Mouse (Mus musculus) WW6 (cell line): ENCODE results near the gene Gm20388.

Experiments
- DNase-seq: peaks from one replicate; pipeline ENCODE4 v3.0.0-alpha.2; 2013; ENCODE audit warnings: low read depth, low spot score

Gm20388 gene

GRCm38 (mm10) chr8:121950749-121951655 lies 2040.4 kb downstream of the Gm20388 start:
- DNase-seq: no peak

GRCm38 (mm10) chr8:121951656-121952009 lies 2041.0 kb downstream of the Gm20388 start:
- DNase-seq: no peak

GRCm38 (mm10) chr8:121952122-121952521 lies 2041.5 kb downstream of the Gm20388 start:
- no peak for DNase-seq

DNA sequence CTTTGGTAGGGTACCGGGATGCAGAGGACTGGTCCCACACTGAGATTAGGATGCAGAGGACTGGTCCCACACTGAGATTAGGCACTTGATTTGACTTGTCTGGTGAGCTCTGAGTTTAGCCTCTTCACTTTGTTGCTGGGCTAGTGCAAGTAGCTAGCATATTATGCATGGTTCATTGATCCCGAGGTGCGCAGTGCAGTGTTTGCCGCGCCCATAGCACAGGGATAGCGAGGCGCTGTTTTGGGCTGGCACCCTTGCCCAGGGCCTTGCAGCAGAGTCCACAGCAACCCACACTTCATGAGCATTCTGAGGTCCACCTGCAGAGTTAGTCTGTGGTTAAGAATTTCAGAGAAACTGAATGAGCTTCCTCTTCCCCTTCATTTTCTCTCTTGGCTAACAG lies 2042.2 kb downstream of the Gm20388 start:
- DNase-seq: no peak

GRCm38 (mm10) chr8:121953821-121954545 lies 2043.3 kb downstream of the Gm20388 start:
- no peak for DNase-seq

DNA sequence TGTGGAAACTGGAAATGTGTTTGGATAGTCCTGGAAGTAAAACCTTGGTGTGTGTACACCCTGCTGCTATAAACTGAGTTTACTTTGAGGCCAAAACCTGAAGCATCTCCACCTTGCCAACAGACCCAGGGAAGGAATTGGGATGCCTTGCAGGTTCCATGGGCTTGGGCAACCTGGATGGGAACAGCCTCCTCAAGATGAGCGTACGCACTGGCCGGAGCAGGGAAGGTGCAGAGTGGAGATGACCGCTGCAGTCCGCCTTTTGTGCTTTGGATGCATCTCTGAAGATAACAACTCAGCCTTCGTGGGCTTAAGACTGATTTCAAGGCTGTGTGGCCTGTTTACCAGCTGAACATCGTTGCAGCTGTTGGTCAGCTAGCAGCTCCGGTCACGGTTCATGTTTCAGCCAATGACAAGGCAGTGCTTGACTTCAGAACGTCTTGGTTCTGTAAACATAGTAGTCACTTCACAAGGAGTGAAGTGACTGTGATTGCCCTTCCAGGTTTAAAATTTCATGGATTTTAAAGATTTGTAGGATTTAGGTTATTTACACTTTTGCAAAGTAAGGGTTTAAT lies 2044.4 kb downstream of the Gm20388 start:
- DNase-seq: no peak

DNA sequence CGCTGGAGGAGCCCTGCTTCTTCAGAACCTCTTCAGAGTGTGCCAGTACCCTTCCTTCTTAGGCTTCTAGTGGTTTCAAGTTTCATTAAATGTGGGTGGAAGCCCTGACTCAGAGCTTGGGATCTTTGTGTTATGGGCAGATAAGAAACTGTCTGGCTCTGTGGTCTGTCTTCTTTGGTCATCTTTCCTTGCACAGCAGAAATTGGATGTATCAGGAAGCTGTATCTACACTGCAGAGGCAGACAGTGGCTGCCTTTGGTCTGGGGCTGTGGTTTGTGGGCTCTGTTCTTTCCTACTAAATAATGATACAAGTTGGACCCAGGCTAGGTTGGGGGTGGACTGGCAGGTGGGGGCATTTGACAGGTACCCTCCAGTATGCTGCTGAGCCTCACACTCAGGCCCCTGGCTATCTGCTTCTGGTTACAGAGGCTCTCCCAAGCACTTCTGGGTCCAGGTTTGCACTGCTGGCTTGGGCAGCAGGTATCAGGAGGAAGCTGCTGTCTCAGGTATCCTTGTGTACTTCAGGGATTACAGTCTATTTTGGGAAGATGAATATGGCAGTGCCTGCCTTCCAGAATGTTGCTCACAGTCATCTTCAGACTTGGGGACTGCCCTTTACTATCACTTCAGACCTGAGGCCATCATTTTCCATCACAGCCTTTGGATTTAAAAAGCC lies 2045.3 kb downstream of the Gm20388 start:
- DNase-seq: no peak

GRCm38 (mm10) chr8:121958395-121958794 lies 2047.8 kb downstream of the Gm20388 start:
- no peak for DNase-seq

DNA sequence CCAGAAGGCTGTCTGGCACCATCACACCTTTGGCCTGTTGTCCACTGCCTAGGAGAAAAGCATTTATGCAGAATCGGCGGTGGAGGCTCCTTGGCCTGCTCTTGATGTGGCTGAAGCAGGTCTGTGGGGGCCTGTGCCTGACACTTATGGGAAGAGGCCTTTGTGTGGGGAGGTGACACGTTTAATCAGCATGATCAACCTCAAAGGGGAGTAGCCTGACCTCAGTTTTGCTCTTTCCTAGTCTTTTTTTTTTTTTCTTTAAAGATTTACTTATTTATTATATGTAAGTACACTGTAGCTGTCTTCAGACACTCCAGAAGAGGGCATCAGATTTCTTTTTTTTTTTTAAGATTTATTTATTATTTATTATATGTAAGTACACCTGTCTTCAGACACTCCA lies 2052.3 kb downstream of the Gm20388 start:
- no peak for DNase-seq

GRCm38 (mm10) chr8:121964716-121965512 lies 2054.3 kb downstream of the Gm20388 start:
- no peak for DNase-seq

DNA sequence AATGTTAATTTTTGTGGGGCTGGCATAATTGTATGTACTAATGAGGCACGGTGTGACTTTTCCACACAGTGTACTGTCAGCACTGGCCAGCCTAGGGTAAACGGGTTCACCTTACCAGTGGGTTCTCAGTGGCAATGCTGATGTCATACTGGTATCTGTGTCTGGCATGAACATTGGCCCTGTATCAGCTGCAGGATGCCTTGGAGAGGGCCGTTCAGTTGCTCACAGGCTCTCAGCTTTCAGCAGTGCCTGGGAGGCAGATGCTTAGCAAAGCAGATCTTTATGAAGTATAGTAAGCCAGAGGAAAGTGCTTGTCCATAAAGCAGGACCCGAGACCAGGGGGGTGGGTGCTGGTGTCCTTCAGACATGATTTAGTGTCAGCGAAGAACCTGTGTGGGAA lies 2055.5 kb downstream of the Gm20388 start:
- DNase-seq: no peak

DNA sequence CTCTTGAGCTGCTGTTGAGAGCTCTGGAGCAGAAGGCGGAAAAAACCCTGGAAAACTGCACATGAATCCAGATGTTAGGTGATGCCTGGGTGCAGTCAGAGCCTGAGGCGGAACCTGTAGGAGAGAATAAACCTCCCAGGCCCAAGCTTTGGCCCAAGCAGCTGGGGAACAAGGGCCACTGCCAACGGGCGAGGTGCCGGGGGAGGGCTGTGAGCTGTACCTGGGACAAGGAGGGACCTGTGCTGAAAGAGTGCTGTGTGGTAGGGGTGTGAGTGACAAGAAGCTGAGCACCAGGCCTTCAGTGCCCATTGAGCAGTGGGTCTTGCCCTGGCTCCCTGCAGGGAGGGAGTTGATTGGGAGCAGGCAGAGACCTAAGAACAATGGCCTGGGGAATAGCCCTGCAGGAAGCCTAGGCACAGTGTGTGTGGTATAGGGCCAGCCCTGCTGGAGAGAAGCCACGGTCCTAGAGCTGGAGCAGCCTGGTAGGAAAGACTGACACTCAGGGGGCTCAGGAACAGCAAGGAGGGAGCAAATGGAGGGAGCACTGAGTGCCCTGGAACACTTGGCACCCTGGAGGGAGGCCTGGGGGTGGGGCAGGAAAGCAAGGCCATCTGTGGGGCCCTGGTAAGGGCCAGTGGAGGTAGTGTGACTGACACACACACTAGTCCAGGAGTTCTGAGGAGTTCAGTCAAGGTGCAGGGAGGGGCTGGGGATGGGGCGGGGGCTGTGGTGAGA lies 2056.2 kb downstream of the Gm20388 start:
- DNase-seq: no peak

DNA sequence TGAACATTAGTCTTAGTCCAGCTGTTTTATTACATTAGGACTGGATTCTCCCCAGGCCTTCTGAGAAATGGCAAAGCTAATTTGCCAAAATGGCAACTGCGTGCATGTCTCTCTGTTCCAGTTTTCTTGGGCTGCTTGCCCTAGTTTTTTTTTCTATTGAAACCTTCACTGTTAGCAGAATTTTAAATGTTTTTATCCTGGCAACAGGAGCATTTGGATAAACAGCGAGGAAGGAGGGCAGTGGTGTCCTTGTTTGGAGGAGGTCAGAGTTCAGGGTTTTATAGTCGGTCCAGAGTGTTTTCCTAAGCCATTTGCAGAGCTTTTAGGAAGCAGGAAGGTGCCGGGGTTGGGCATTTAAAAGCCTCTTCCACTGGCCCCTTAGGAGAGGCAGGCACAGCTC lies 2057.3 kb downstream of the Gm20388 start:
- no peak for DNase-seq

- DNase-seq: no peak
Measured at GRCm38 (mm10) chr8:121968542-121968941, 2057.9 kb downstream of the Gm20388 start.

- DNase-seq: no peak
Measured at GRCm38 (mm10) chr8:121970225-121970624, 2059.6 kb downstream of the Gm20388 start.

DNA sequence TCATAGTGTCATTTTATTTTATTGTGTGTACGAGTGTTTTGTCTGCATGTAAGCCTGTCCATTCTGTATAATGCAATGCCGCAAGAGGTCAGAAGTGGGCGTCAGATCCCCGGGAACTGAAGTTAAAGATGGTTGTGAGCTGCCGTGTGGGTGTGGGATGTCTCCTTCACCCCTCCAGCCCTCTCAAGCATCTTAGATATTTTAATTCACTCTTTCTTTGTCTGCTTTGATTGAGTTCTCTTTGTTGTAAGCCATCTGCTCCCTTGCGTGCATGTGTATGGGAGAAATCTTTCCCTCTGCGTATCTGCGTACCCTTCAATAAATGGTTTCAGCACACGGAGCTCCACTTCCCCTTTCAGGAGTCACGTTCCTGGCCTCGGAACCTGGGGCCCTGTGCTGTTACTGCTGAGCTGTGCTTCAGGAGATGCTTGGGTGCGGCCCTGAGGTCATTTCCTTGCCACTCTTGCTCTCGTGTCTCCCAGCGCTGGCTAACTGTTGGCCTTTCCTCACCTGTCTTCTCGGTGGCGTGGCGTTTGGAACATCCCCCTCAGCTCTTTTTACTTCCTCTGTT lies 2060.9 kb downstream of the Gm20388 start:
- DNase-seq: no peak

DNA sequence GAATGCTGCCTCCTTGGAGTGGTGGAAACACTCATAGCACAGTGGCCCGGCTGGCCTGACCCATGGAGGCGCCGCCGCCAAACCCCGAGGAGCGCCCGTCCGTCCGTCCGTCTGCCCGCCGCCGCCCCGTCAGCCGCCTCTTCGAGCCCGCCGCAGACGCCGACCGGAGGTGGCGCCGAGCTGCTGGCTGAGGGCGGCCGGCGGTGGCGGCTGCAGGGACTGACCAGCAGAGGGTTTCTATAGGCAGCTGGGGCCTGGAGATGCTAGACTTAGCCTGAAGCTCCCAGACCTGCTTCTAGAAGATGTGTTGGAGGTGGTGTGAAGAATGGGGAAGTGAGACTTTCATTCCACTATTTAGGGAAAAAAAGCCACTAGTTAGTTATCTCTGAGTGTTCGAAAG lies 2063.3 kb downstream of the Gm20388 start:
- DNase-seq: no peak

GRCm38 (mm10) chr8:121977819-121978590 lies 2067.4 kb downstream of the Gm20388 start:
- peak; percentile 31 for DNase-seq

- DNase-seq: no peak
Measured at GRCm38 (mm10) chr8:121978670-121979069, 2068.0 kb downstream of the Gm20388 start.
